Mouse (Mus musculus): ENCODE measurements at regions not wholly inside any gene's neighbourhood (a gene's known extent, or its start where the extent isn't known, plus 50 kb on each side); places are given as distances from the start of the nearest gene placed in this dataset.

DNA sequence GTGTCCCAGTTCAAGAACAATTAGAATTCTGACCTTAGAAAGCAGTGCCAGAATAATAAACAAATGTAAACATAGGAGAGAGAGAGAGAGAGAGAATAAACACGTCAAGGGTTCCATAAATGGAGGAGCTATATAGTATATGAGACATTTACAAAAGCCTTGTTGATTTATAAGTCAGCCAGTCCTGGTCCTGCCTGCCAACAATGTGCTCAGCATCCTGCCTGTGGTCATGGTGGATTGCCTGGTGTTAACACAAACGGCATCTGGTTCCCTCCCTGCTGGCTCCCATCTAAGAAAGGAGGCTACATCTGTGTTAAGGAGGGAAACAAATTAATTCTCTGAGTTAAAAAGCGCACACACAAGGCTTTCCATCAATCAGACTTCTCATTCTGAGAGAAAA is 133.5 kb upstream of the Hnrnpa3 start:
- intact Hi-C loops (cut with DNase I) = no loop called here

DNA sequence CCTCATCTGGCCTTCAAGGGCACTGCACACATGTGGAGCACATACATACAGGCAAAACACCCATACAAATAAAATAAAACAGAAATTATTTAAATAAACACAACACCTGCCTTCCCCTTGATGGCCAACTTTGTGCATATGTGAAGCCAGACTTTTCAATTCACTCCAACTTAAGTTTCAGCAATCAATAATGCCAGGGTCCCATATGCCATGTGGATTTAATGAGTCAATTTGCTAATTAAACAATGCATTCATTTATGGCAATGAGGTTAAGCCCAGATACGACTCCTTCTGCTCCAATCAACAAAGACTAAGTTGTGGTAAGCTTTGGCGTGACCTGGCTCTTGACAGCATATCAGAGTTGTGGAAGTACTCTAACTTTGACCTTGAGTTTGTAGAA is 130.4 kb upstream of the Hnrnpa3 start:
- intact Hi-C loops (cut with DNase I) = no loop called here
- no peak for DNase-seq

More for the DNA sequence above, 133.5 kb upstream of the Hnrnpa3 start:
- no peak for DNase-seq

- no peak for DNase-seq
- intact Hi-C loops (cut with DNase I) = no loop called here
Measured at GRCm38 (mm10) chr2:75538114-75538513, 120.9 kb upstream of the Hnrnpa3 start.

- DNase-seq = no peak
- intact Hi-C loops (cut with DNase I) = no loop called here
Measured at GRCm38 (mm10) chr2:75539726-75540125, 119.3 kb upstream of the Hnrnpa3 start.

GRCm38 (mm10) chr2:75542331-75542730 is 116.7 kb upstream of the Hnrnpa3 start:
- intact Hi-C loops (cut with DNase I) = no loop called here
- DNase-seq = no peak

DNA sequence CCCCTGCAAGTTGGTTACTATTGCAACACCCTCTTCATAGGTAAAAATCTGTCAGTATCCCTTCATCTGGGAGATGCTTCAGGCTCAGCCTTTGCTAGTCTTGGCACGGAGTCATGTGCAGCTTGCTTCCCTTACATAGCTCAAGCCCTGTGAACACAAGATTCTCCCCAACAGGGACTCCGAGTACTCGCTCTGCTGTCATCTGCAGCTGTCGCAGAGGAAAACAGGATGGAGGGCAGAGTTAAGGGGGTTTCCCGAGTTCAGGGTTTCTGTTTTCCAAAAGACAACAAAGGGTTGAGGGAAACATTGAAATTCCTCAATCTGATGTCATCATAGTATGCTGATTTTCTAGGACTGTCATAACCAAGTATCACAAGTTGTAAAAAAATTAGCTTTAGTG is 116.3 kb upstream of the Hnrnpa3 start:
- intact Hi-C loops (cut with DNase I) = no loop called here
- peak; percentile 3 to 15 for DNase-seq

DNA sequence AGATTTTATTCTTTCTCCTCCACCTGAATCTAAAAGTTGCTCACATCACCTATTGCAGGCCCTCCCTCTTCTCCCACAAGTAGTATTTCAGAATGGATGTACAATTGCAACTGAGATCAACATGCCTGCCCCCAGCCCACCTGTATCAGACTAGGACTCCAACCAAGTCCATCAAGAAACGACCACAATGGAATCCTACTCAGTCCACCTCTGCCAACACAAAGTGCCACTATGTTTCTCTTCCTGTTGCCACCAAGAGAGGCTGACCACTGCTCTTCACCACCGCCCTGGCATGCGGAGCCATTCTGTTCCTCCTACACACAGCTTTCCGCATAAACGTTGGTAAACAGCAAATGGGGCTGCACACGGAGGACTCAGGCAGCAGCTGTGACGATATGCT is 113.1 kb upstream of the Hnrnpa3 start:
- intact Hi-C loops (cut with DNase I) = no loop called here

DNA sequence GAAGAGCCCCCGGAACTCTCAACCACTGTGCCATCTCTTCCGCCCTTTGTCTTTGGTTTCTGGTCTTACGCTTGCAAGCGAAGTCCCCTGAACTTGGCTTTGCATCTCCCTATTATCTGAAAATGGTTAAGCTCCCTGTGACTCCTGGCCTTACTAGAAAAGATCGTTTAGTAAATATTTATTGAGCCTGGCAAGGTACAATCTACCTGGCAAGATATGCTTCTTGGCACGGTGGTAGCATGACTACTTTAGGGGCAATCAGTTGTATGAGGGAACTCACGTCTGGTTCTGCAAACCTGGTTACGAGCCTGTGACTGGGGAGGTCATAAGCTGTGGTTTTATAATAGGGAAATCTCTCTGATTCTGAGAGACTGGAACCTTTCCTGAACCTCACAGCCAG is 103.4 kb upstream of the Hnrnpa3 start:
- intact Hi-C loops (cut with DNase I) = no loop called here
- DNase-seq = no peak

More for the DNA sequence above, 113.1 kb upstream of the Hnrnpa3 start:
- no peak for DNase-seq

- intact Hi-C loops (cut with DNase I) = no loop called here
- no peak for DNase-seq
Measured at GRCm38 (mm10) chr2:75556744-75557143, 102.3 kb upstream of the Hnrnpa3 start.

GRCm38 (mm10) chr2:75557392-75557791 is 101.7 kb upstream of the Hnrnpa3 start:
- intact Hi-C loops (cut with DNase I) = no loop called here
- DNase-seq = no peak

- no peak for DNase-seq
- intact Hi-C loops (cut with DNase I) = no loop called here
Measured at GRCm38 (mm10) chr2:75559920-75560319, 99.1 kb upstream of the Hnrnpa3 start.

DNA sequence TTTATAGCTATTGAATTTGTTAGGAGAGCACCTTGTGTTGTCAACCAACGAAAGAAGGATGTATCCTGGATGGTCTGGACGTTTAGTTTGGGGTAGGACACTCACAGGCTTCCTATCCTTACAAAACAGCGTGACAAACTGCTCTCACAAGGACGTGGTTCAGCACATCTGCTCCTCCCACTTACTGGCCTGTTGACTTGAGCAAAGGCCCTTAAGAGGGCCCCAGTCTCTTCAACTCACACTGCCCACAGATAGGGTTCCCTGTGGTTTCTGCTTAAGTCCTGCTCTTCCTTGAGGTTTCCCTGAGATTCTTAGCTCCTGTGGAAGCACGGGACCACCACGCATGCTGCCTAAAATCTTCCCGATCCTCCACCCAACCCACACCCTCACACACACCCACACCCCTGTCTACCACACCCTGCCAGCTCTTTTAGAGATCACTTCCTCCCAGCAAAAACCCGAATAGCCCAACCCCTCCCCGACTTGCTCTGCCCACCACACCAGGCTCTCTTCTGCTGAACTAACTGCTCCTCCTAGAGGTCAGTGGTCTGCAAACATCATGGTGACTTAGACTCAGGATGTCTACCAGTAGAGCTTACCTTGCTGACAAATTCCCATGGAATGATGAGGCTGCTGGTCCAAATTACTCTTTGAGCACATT is 95.7 kb upstream of the Hnrnpa3 start:
- DNase-seq = no peak
- intact Hi-C loops (cut with DNase I) = no loop called here

DNA sequence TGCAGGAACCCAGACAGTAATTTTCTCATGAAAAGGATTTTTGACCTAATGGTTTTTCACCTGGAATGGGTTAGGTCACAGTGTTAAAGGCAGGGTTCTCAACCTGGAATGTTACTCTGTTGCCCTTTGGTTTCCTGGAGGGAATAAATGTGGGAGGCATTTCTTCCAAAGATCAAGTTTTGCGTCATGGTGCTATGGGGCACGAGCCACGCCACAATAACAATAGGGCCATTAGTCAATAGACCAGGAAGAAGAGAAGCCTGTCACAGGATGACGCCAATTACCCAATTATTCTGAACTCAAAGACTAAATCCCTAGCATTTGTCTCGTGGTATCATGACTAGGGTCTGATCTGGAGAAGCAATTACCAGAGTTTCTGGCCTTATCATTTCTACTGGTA is 94.3 kb upstream of the Hnrnpa3 start:
- no peak for DNase-seq
- intact Hi-C loops (cut with DNase I) = no loop called here

GRCm38 (mm10) chr2:75567131-75567530 is 91.9 kb upstream of the Hnrnpa3 start:
- DNase-seq = no peak
- intact Hi-C loops (cut with DNase I) = no loop called here

DNA sequence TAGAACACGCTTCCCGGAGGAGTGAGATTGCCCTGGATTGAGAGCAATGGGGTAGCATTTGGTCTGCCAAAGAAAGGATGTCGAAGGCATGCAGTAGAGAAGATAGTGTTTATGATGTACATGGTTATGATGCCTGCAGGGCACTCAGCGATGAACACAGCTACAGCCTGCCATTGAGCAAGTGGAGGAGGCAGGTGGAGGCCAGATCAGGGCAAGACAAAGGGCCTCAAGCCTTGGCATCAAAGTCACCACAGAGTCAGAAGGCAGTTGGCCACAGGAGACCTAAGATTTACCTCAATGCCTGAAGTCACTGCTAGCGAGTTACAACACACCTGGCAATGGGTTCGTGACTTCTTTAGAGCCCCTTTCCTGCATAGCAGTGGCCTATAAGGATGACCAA is 89.3 kb upstream of the Hnrnpa3 start:
- intact Hi-C loops (cut with DNase I) = no loop called here
- DNase-seq = no peak

- intact Hi-C loops (cut with DNase I) = no loop called here
- no peak for DNase-seq
Measured at GRCm38 (mm10) chr2:75570246-75570645, 88.8 kb upstream of the Hnrnpa3 start.

- intact Hi-C loops (cut with DNase I) = loop anchor here (5.0 to 10.0 kb wide), 5 partner anchors 273 to 620 kb away; no protein-coding TSS in a partner anchor
- DNase-seq = peak; percentile 70 to 72
Measured at GRCm38 (mm10) chr2:75584975-75585374, 74.1 kb upstream of the Hnrnpa3 start.

- intact Hi-C loops (cut with DNase I) = loop anchor here (5.0 to 10.0 kb wide), 5 partner anchors 276 to 624 kb away; no protein-coding TSS in a partner anchor
- DNase-seq = peak; percentile 51 to 79
Measured at GRCm38 (mm10) chr2:75588572-75588971, 70.5 kb upstream of the Hnrnpa3 start.

DNA sequence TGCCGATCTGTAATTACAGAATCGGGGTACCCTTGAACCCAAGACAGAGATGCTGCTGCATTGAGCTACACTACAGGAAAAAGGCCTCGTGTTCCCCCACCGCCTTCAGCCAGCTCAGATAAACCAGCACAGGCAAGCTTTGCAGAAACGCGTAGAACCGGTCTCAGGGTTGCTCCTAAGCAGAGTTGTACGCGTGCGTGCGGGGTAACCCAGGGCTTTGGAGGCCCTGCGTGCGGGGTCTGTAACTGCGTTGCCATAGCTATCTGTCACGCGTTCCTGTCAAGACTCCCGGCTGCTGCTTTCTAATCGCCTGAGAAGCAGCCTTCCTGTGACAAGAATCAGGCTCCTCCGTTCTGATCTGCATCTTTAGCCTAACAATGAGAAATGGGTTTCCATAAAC is 69.6 kb upstream of the Hnrnpa3 start:
- DNase-seq = no peak
- intact Hi-C loops (cut with DNase I) = loop anchor here (5.0 to 10.0 kb wide), 5 partner anchors 277 to 625 kb away; no protein-coding TSS in a partner anchor

DNA sequence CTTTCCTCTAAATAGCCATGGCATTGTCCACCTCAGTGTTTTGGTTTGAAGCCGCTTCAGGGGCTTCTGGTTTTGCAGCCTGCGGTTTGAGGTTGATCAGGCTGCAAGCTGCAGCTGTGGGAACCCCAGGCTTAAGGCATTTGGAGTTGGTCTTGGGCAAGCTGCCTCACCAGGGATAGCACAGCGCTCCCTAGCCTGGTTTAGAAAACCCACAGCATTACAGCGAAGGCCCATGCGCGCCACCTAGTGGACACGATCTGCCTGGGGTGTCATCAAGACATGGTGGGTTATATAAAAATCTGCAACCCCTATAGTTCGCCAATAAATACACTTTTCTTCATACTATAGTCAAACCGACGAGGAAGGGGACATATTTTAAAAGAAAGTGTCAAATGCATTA is 68.9 kb upstream of the Hnrnpa3 start:
- intact Hi-C loops (cut with DNase I) = loop anchor here (2.0 kb wide), 1 partner anchor 887 kb away; no protein-coding TSS in a partner anchor
- peak; percentile 87 to 93 for DNase-seq

GRCm38 (mm10) chr2:75600511-75600910 is 58.5 kb upstream of the Hnrnpa3 start:
- DNase-seq = no peak
- intact Hi-C loops (cut with DNase I) = loop anchor here (5.0 to 10.0 kb wide), 2 partner anchors 362 to 474 kb away; no protein-coding TSS in a partner anchor

DNA sequence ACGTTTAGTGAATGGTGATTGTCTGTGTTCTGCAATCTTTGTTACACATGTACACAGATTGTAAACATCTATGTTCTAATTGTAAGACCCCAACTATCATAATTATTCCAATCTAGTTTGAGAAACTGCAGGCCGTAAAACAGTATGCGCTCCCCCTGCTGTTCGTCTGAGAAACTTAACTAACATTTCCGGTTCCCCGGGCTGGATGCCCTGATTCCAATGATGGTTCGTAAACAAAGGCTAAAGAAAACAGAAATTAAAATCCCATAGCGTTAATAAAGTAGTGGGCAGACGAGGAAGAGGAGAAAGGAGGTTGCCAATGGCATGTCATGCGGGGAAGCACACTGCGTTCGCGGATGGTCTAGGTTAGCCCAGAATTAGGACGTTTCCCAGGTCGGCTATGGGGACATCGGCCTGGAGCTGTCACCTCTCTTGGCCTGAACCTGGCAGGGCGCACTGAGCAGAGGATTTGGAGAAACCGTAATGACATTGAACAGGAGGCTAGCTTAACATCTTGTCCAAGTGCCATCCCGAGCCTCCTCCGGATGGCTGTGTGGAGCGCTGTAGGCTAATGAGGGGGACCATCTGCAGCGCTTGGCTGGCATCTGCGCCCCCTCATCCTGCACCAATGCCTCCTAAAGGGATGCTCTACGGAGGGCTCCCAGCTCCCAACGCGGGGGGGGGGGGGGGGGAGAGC is 55.7 kb upstream of the Hnrnpa3 start:
- DNase-seq = peak; percentile 47 to 64
- intact Hi-C loops (cut with DNase I) = loop anchor here (5.0 to 10.0 kb wide), 2 partner anchors 359 to 471 kb away; no protein-coding TSS in a partner anchor

Measured in heart, postnatal 14 days (tissue).